Mouse (Mus musculus): Measurements from ENCODE around the gene Iba57. TPM values are rescaled to one million over a fixed set of nuclear protein-coding genes. Genes with fewer than 3 reads are reported as not detected.

Iba57 gene
- polyA plus RNA-seq, 2 experiments, result 4.4 to 8.0 TPM

GRCm38 (mm10) chr11:59154220-59154619 lies 9.3 kb downstream of the Iba57 start:
- Histone ChIP-seq H3K27ac (no peak overlapping the region), H3K4me1 (replicated peaks; ENCODE audit: control insufficient read depth in 2 of 2, insufficient read depth in 2 of 2, low read length in 1 of 2) (no peaks in the 10 kb centered on the region), H3K9ac (replicated peaks) (no peak overlapping the region), H3K4me3 (ENCODE audit: insufficient read depth in 1 of 2, low read depth in 2 of 2, low read length in 2 of 2) (no peak overlapping the region), H3K9me3 (ENCODE audit: control insufficient read depth, low read length) (no peaks in the 10 kb centered on the region), H3K36me3 (replicated peaks; ENCODE audit: control insufficient read depth, insufficient read depth, low read depth) (peaks cover 26% of the 10 kb centered on the region), H3K4me2 (ENCODE audit: low read depth) (no peak overlapping the region), H3K27me3 (ENCODE audit: control insufficient read depth, insufficient read depth, low read length) (no peaks in the 10 kb centered on the region)
- 83% methylated on average over 7 of the region's 7 CpGs for WGBS (ENCODE audit: insufficient replicate concordance)
- no peak for TF ChIP-seq EP300 (IDR thresholded peaks at IDR 0.05; ENCODE audit: low read depth)
- TF ChIP-seq CTCF (IDR thresholded peaks at IDR 0.05; ENCODE audit: low read depth), result no peak
- ATAC-seq (ENCODE audit: insufficient read depth), result no peak
- no peak for DNase-seq (ENCODE audit: low read depth in 3 of 3, low spot score in 3 of 3)

- Histone ChIP-seq H3K27ac (no peak overlapping the region), H3K36me3 (replicated peaks; ENCODE audit: control insufficient read depth, insufficient read depth, low read depth) (peaks cover 6% of the 10 kb centered on the region; the same call in 1 of the 2 replicates), H3K4me2 (ENCODE audit: low read depth) (no peak overlapping the region), H3K27me3 (ENCODE audit: control insufficient read depth, insufficient read depth, low read length) (no peaks in the 10 kb centered on the region), H3K4me3 (ENCODE audit: insufficient read depth in 1 of 2, low read depth in 2 of 2, low read length in 2 of 2) (no peak overlapping the region), H3K4me1 (replicated peaks; ENCODE audit: control insufficient read depth in 2 of 2, insufficient read depth in 2 of 2, low read length in 1 of 2) (no peaks in the 10 kb centered on the region), H3K9me3 (ENCODE audit: control insufficient read depth, low read length) (no peaks in the 10 kb centered on the region), H3K9ac (replicated peaks) (no peak overlapping the region)
- TF ChIP-seq CTCF (IDR thresholded peaks at IDR 0.05; ENCODE audit: low read depth) (peak; percentile 64), EP300 (IDR thresholded peaks at IDR 0.05; ENCODE audit: low read depth) (no peak)
- ATAC-seq (ENCODE audit: insufficient read depth) (no peak), DNase-seq (ENCODE audit: low read depth in 3 of 3, low spot score in 3 of 3) (peak in 1 of 3 experiments; percentile 37)
- 26% methylated on average over 3 of the region's 3 CpGs for WGBS (ENCODE audit: insufficient replicate concordance)
Observed at GRCm38 (mm10) chr11:59151729-59152128, 11.8 kb downstream of the Iba57 start.

- no peaks in the 10 kb centered on the region for H3K9me3 ChIP-seq (ENCODE audit: control insufficient read depth, low read length)
- 65% methylated on average over 3 of the region's 3 CpGs for WGBS (ENCODE audit: insufficient replicate concordance)
- TF ChIP-seq EP300 (IDR thresholded peaks at IDR 0.05; ENCODE audit: low read depth) (no peak), CTCF (IDR thresholded peaks at IDR 0.05; ENCODE audit: low read depth) (no peak)
Observed at GRCm38 (mm10) chr11:59149302-59149701, 14.2 kb downstream of the Iba57 start.

GRCm38 (mm10) chr11:59142962-59143361 lies 20.6 kb downstream of the Iba57 start:
- WGBS (ENCODE audit: insufficient replicate concordance), result 74% methylated on average over 5 of the region's 5 CpGs
- Histone ChIP-seq H3K4me1 (replicated peaks; ENCODE audit: control insufficient read depth in 2 of 2, insufficient read depth in 2 of 2, low read length in 1 of 2) (peaks cover 0 to 2% of the 10 kb centered on the region in 2 experiments; a peak in 1 of 4 replicates), H3K9ac (replicated peaks) (no peak overlapping the region), H3K27ac (no peak overlapping the region), H3K4me2 (ENCODE audit: low read depth) (no peak overlapping the region), H3K27me3 (ENCODE audit: control insufficient read depth, insufficient read depth, low read length) (no peaks in the 10 kb centered on the region), H3K36me3 (replicated peaks; ENCODE audit: control insufficient read depth, insufficient read depth, low read depth) (no peaks in the 10 kb centered on the region), H3K4me3 (ENCODE audit: insufficient read depth in 1 of 2, low read depth in 2 of 2, low read length in 2 of 2) (no peak overlapping the region), H3K9me3 (ENCODE audit: control insufficient read depth, low read length) (no peaks in the 10 kb centered on the region)
- ATAC-seq (ENCODE audit: insufficient read depth), result no peak
- no peak for DNase-seq (ENCODE audit: low read depth in 3 of 3, low spot score in 3 of 3)
- TF ChIP-seq EP300 (IDR thresholded peaks at IDR 0.05; ENCODE audit: low read depth) (no peak), CTCF (IDR thresholded peaks at IDR 0.05; ENCODE audit: low read depth) (no peak)

More at GRCm38 (mm10) chr11:59149302-59149701, 14.2 kb downstream of the Iba57 start:
- Histone ChIP-seq H3K9ac (replicated peaks) (no peak overlapping the region), H3K4me3 (ENCODE audit: insufficient read depth in 1 of 2, low read depth in 2 of 2, low read length in 2 of 2) (no peak overlapping the region), H3K27me3 (ENCODE audit: control insufficient read depth, insufficient read depth, low read length) (no peaks in the 10 kb centered on the region), H3K4me1 (replicated peaks; ENCODE audit: control insufficient read depth in 2 of 2, insufficient read depth in 2 of 2, low read length in 1 of 2) (no peaks in the 10 kb centered on the region), H3K36me3 (replicated peaks; ENCODE audit: control insufficient read depth, insufficient read depth, low read depth) (no peaks in the 10 kb centered on the region), H3K4me2 (ENCODE audit: low read depth) (no peak overlapping the region), H3K27ac (no peak overlapping the region)
- DNase-seq (ENCODE audit: low read depth in 3 of 3, low spot score in 3 of 3) (no peak), ATAC-seq (ENCODE audit: insufficient read depth) (no peak)

GRCm38 (mm10) chr11:59141772-59142370 lies 21.7 kb downstream of the Iba57 start:
- TF ChIP-seq EP300 (IDR thresholded peaks at IDR 0.05; ENCODE audit: low read depth) (no peak), CTCF (IDR thresholded peaks at IDR 0.05; ENCODE audit: low read depth) (no peak)
- peak overlapping the region in 1 of 2 experiments; percentile 3; a peak in 1 of 4 replicates for H3K4me3 ChIP-seq (ENCODE audit: insufficient read depth in 1 of 2, low read depth in 2 of 2, low read length in 2 of 2)

More at GRCm38 (mm10) chr11:59141772-59142370, 21.7 kb downstream of the Iba57 start:
- 5% methylated on average over 14 of the region's 14 CpGs for WGBS (ENCODE audit: insufficient replicate concordance)
- no peaks in the 10 kb centered on the region for H3K36me3 ChIP-seq (replicated peaks; ENCODE audit: control insufficient read depth, insufficient read depth, low read depth)
- H3K27me3 ChIP-seq (ENCODE audit: control insufficient read depth, insufficient read depth, low read length), result peaks cover 6% of the 10 kb centered on the region
- no peaks in the 10 kb centered on the region for H3K9me3 ChIP-seq (ENCODE audit: control insufficient read depth, low read length)
- H3K4me1 ChIP-seq (replicated peaks; ENCODE audit: control insufficient read depth in 2 of 2, insufficient read depth in 2 of 2, low read length in 1 of 2), result peaks cover 0 to 2% of the 10 kb centered on the region in 2 experiments; a peak in 1 of 4 replicates
- H3K9ac ChIP-seq (replicated peaks), result no peak overlapping the region
- H3K27ac ChIP-seq, result no peak overlapping the region
- ATAC-seq (ENCODE audit: insufficient read depth) (no peak), DNase-seq (ENCODE audit: low read depth in 3 of 3, low spot score in 3 of 3) (no peak)
- peak overlapping the region; percentile 20; the same call in 1 of the 2 replicates for H3K4me2 ChIP-seq (ENCODE audit: low read depth)
